Mouse (Mus musculus): ENCODE results near the gene Aox1. TPM values are rescaled to one million over a fixed set of nuclear protein-coding genes. Genes with fewer than 3 reads are reported as not detected.

The Aox1 gene
- polyA plus RNA-seq, 1 experiment from 2014 or later = 0.10 TPM

DNA sequence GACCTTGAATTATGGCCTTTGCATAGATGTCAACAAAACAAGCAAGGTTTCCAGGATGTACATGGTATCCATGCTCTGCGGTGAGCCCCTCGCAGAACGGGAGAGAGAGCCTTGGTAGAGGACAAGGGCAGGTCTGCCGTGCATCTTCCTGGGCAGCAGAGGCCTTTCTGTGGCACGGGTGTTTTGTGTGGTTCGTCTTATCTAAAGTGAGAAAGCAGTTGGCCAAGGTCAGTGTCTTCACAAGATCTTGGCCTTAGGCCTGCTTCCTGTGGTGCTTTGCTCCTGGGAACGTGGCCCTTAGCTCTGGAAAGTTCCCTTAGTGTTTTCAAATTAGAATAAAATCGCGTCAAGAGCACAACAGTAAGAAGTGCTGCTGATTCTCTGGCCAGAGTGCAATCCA is 41.3 kb downstream of the Aox1 start:
- Histone ChIP-seq H3K27ac (no peak overlapping the region), H3K9ac (no peak overlapping the region), H3K4me1 (no peaks in the 10 kb centered on the region), H3K4me2 (no peak overlapping the region), H3K27me3 (no peaks in the 10 kb centered on the region), H3K4me3 (replicated peaks) (no peak overlapping the region), H3K9me3 (no peaks in the 10 kb centered on the region), H3K36me3 (replicated peaks) (no peaks in the 10 kb centered on the region)
- 85% methylated on average over 9 of the region's 9 CpGs for WGBS
- ATAC-seq (ENCODE audit: low FRiP score) = no peak

DNA sequence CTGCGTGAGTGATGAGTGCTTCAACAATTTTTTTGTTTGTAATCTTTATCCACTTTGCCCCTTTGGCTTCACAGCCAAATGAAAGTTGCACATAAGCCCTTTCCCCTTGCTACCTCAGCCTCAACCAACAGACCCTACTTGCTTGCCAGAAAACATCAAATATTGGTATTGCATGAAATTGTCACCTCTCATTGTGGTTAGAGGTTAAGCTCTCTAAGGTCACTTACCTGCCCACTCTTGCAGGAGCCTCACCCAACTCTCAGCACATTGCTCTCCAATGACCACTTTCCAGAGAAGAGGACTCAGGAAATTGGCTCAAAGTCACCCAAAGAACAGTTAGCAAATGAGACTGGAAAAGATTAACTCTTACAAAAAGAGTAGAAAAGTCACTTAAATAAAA is 41.8 kb downstream of the Aox1 start:
- no peak overlapping the region for H3K9ac ChIP-seq
- H3K27ac ChIP-seq = no peak overlapping the region
- no peak overlapping the region for H3K4me2 ChIP-seq
- ATAC-seq (ENCODE audit: low FRiP score) = no peak
- H3K4me1 ChIP-seq = no peaks in the 10 kb centered on the region
- no peaks in the 10 kb centered on the region for H3K27me3 ChIP-seq
- 91% methylated on average over 1 of the region's 1 CpGs for WGBS
- no peak overlapping the region for H3K4me3 ChIP-seq (replicated peaks)
- no peaks in the 10 kb centered on the region for H3K36me3 ChIP-seq (replicated peaks)
- H3K9me3 ChIP-seq = no peaks in the 10 kb centered on the region

DNA sequence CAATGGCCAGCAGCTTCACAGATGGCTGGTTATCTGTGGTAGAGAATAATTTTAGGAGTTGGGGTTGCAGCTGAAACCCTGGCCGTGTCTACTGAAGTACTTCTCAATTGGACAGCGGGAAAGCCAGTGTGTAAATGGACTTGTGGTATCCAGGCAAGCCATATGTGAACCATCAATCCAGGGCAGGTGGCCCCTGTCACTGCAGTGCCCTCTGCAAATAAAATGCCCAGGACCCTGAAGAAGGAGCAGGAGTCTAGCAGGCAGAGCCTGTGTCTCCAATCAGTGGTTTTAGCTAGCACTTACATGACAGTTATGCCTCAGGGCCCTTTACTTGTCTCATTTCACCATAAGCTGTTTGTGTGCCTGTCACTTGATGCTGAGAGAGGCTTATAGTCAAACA is 42.7 kb downstream of the Aox1 start:
- WGBS = 85% methylated on average over 2 of the region's 2 CpGs
- no peak for ATAC-seq (ENCODE audit: low FRiP score)

DNA sequence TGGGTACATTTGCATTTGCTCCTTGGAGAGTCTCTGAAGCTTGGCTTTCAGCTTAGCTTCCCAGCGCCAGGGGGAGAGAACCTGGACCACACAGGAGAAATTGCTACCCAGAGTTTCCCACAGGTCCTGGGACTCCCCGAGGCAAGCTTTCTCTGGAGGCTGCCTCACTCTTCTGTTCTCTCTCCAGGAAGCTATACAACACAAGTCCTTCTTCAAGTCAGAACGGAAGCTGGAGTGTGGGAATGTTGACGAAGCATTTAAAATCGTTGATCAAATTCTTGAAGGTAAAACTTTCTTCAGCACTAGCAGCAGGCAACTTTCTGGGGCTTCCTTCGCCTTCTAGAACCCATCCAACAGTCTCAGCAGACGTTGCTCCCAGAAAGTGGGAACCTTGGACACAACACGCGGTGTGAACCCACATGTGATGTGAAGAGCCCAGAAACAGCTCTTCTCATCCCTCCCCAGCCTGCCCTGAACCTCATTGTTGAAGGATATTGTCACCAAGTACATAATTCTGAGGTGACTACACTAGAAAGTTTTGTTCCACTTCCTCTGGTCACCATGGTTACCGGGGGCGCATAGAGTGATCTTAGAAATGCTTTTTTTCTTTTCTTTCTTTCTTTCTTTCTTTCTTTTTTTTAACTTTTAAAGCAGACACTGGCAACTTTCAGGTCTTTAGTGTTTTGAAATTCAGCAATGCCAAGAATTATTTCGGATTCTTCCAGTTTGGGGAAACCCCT is 43.4 kb downstream of the Aox1 start:
- Histone ChIP-seq H3K4me1 (no peaks in the 10 kb centered on the region), H3K4me2 (no peak overlapping the region), H3K27ac (no peak overlapping the region), H3K9me3 (no peaks in the 10 kb centered on the region), H3K4me3 (replicated peaks) (no peak overlapping the region), H3K27me3 (no peaks in the 10 kb centered on the region), H3K36me3 (replicated peaks) (no peaks in the 10 kb centered on the region), H3K9ac (no peak overlapping the region)
- WGBS = 74% methylated on average over 12 of the region's 12 CpGs
- ATAC-seq (ENCODE audit: low FRiP score) = no peak

More for the DNA sequence above, 42.7 kb downstream of the Aox1 start:
- H3K9ac ChIP-seq = no peak overlapping the region
- H3K9me3 ChIP-seq = no peaks in the 10 kb centered on the region
- no peaks in the 10 kb centered on the region for H3K27me3 ChIP-seq
- no peak overlapping the region for H3K4me3 ChIP-seq (replicated peaks)
- no peak overlapping the region for H3K4me2 ChIP-seq
- no peaks in the 10 kb centered on the region for H3K4me1 ChIP-seq
- H3K27ac ChIP-seq = no peak overlapping the region
- no peaks in the 10 kb centered on the region for H3K36me3 ChIP-seq (replicated peaks)

DNA sequence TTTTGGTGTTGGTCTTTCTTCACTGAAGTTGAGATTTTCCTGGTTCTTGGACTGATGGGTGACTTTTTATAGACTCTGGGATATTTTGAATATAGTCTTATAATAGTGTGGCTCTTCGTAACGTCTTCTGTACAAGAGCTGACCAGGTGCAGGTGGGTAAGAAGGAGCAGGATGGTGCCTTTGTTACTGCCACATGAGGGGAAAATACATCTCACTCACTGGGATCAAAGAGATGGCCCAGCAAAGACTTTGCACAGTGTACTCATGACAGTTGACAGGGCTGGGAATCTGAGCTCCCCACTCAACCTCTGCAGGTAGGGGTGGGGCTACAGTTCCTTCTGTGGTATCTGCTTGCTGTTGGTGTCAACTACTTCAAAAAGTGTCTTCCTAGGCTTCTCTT is 44.5 kb downstream of the Aox1 start:
- Histone ChIP-seq H3K4me1 (no peaks in the 10 kb centered on the region), H3K4me3 (replicated peaks) (no peak overlapping the region), H3K36me3 (replicated peaks) (no peaks in the 10 kb centered on the region), H3K9me3 (no peaks in the 10 kb centered on the region), H3K4me2 (no peak overlapping the region), H3K27ac (no peak overlapping the region), H3K27me3 (no peaks in the 10 kb centered on the region), H3K9ac (no peak overlapping the region)
- 91% methylated on average over 2 of the region's 2 CpGs for WGBS
- no peak for ATAC-seq (ENCODE audit: low FRiP score)

DNA sequence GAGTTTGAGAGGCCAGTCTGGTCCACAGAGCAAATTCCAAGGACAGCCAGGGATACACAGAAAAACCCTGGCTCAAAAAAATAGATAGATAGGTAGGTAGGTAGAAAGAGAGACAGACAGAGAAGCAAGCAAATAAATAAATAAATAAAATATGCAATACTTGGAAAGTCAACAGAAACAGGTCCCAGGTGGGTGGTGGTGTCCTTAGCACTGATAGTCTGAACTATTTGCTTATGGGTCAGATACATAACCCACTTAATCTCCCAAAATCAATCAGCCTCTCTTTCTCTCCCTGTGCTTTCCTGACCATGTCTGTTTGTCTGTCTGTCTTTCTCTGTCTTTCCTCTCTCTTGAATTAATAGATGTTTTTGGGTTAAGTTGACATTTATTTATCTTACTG is 48.2 kb downstream of the Aox1 start:
- Histone ChIP-seq H3K36me3 (replicated peaks) (no peaks in the 10 kb centered on the region), H3K27ac (no peak overlapping the region), H3K9ac (no peak overlapping the region), H3K9me3 (no peaks in the 10 kb centered on the region), H3K4me1 (no peaks in the 10 kb centered on the region), H3K27me3 (no peaks in the 10 kb centered on the region), H3K4me2 (no peak overlapping the region), H3K4me3 (replicated peaks) (no peak overlapping the region)
- no peak for ATAC-seq (ENCODE audit: low FRiP score)

DNA sequence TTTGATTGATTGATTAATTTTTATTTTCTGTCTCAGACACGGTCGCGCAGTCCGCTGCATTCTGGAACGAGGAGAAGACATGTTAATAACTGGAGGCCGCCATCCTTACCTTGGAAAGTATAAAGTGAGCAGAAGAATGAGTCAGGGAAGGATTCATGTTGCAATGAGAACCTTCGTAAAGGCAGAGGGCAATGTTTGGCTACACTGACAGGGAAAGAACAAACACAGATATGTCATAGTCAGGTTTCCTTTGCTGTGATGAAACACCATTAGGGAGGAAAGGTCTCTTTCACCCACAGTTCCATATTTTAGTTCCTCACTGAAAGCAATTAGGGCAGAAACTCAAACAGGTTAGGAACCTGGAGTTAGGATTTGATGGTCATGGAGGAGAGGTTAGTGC is 48.7 kb downstream of the Aox1 start:
- Histone ChIP-seq H3K27me3 (no peaks in the 10 kb centered on the region), H3K9ac (no peak overlapping the region), H3K4me2 (no peak overlapping the region), H3K36me3 (replicated peaks) (no peaks in the 10 kb centered on the region), H3K9me3 (no peaks in the 10 kb centered on the region), H3K27ac (no peak overlapping the region), H3K4me1 (no peaks in the 10 kb centered on the region), H3K4me3 (replicated peaks) (no peak overlapping the region)
- no peak for ATAC-seq (ENCODE audit: low FRiP score)
- 95% methylated on average over 7 of the region's 7 CpGs for WGBS

DNA sequence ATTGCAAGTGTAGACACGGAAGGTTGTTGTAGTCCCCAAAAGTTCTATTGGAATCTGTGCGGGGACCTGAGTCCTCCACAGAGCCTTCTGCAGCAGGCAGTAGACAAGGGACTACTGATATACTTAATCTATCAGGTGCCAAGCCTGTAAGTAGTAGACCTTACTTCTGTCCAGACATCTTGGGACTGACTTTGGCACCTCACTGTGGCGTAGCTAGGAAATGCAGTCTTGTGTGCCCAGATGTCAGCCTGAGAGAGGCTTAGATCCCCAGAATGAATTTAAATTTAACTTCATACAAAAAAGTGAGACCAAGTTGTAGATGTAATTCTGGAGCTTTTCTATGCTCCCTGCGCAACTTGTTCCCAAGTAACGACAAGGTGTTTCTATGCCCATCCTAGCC is 50.0 kb downstream of the Aox1 start:
- no peak for ATAC-seq (ENCODE audit: low FRiP score)

DNA sequence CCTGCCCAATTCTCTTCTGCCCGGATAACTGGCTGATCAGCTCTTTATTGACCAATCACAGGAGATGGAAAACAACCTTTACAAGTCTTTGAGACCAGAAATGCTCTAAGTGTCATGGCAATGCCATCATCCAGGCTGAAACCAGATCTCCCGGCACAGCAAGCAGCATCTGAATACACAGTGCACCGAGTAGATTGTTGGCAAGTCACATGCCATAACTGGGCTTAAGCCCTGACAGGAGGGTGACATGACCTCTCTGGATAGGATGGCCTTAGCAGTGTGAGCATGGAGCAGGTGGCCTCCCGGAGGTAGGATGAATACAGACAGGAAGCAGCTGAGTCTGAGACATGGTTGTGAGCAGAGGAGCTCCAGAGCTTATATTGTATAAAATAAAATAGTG is 50.7 kb downstream of the Aox1 start:
- H3K9me3 ChIP-seq = no peaks in the 10 kb centered on the region
- WGBS = 85% methylated on average over 4 of the region's 4 CpGs
- H3K27ac ChIP-seq = no peak overlapping the region
- no peak overlapping the region for H3K4me3 ChIP-seq (replicated peaks)
- no peak for ATAC-seq (ENCODE audit: low FRiP score)
- H3K4me2 ChIP-seq = no peak overlapping the region
- no peaks in the 10 kb centered on the region for H3K4me1 ChIP-seq
- no peak overlapping the region for H3K9ac ChIP-seq
- no peaks in the 10 kb centered on the region for H3K27me3 ChIP-seq
- no peaks in the 10 kb centered on the region for H3K36me3 ChIP-seq (replicated peaks)

More for the DNA sequence above, 50.0 kb downstream of the Aox1 start:
- H3K27me3 ChIP-seq = no peaks in the 10 kb centered on the region
- H3K9me3 ChIP-seq = no peaks in the 10 kb centered on the region
- WGBS = 90% methylated on average over 5 of the region's 5 CpGs
- H3K4me2 ChIP-seq = no peak overlapping the region
- no peaks in the 10 kb centered on the region for H3K36me3 ChIP-seq (replicated peaks)
- no peaks in the 10 kb centered on the region for H3K4me1 ChIP-seq
- no peak overlapping the region for H3K9ac ChIP-seq
- no peak overlapping the region for H3K27ac ChIP-seq
- no peak overlapping the region for H3K4me3 ChIP-seq (replicated peaks)

DNA sequence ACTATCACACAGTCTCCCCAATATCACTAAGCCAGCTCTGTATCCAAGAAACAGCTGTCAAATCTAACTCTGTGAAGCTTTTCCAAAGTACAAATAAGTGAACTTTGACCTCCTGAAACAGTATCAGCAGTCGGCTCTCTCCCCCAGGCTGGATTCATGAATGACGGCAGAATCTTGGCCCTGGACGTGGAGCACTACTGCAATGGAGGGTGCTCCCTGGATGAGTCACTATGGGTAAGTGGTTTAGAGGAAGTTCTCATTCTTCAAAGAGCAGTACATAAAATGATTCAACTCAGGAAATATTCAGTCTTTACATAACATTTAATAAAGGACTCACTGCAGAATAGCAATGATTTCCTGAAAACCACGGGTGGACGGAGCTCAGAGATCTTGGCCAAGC is 51.6 kb downstream of the Aox1 start:
- H3K4me2 ChIP-seq = no peak overlapping the region
- H3K27ac ChIP-seq = no peak overlapping the region
- 89% methylated on average over 5 of the region's 5 CpGs for WGBS
- H3K36me3 ChIP-seq (replicated peaks) = no peaks in the 10 kb centered on the region
- no peak overlapping the region for H3K4me3 ChIP-seq (replicated peaks)
- no peaks in the 10 kb centered on the region for H3K27me3 ChIP-seq
- H3K4me1 ChIP-seq = no peaks in the 10 kb centered on the region
- H3K9ac ChIP-seq = no peak overlapping the region
- no peaks in the 10 kb centered on the region for H3K9me3 ChIP-seq
- ATAC-seq (ENCODE audit: low FRiP score) = no peak

DNA sequence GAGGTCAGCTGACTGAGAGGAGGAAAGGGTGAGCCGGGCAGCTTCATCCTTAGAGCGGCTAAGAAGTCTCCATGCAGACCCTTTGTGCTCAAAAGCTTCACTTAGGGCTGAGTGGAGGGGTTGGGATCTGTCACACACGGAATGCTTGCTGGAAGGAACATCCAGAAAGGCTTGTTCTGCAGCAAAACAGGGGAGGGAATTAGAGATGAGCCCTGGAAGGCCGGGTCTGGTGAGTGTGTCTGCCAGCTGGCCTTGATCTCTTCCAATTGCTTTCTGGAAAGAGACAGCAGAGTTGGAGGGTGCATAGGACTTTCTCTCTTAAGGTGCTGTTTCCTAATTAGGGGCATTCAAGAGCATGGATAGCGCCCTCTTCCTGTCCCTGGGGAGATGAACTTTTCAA is 59.6 kb downstream of the Aox1 start:
- Histone ChIP-seq H3K4me2 (no peak overlapping the region), H3K4me1 (no peaks in the 10 kb centered on the region), H3K9me3 (no peaks in the 10 kb centered on the region), H3K27me3 (no peaks in the 10 kb centered on the region), H3K4me3 (replicated peaks) (no peak overlapping the region), H3K9ac (no peak overlapping the region), H3K27ac (no peak overlapping the region), H3K36me3 (replicated peaks) (no peaks in the 10 kb centered on the region)
- ATAC-seq (ENCODE audit: low FRiP score) = no peak
- 74% methylated on average over 5 of the region's 5 CpGs for WGBS

DNA sequence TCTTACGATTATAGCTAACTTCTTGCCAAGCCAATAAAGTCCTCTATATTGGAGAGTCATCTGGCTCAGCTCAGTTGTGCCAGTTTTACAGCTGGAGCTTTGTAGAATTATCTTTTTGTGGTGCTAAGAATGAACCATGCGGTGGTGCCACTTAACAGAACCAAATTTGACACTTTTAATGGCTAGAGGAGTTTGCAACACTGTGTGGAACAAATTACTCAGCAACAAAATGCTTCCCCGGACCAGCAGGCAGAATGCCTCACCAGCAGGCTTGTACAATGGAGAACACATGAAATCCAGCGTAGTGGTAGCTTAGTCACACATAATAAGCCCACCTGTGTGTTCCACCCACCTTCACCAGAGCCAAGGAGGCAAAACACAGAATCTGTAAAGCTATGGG is 60.5 kb downstream of the Aox1 start:
- Histone ChIP-seq H3K9me3 (no peaks in the 10 kb centered on the region), H3K27ac (no peak overlapping the region), H3K4me1 (no peaks in the 10 kb centered on the region), H3K4me3 (replicated peaks) (no peak overlapping the region), H3K4me2 (no peak overlapping the region), H3K9ac (no peak overlapping the region), H3K36me3 (replicated peaks) (no peaks in the 10 kb centered on the region), H3K27me3 (no peaks in the 10 kb centered on the region)
- no peak for ATAC-seq (ENCODE audit: low FRiP score)
- 87% methylated on average over 4 of the region's 4 CpGs for WGBS

DNA sequence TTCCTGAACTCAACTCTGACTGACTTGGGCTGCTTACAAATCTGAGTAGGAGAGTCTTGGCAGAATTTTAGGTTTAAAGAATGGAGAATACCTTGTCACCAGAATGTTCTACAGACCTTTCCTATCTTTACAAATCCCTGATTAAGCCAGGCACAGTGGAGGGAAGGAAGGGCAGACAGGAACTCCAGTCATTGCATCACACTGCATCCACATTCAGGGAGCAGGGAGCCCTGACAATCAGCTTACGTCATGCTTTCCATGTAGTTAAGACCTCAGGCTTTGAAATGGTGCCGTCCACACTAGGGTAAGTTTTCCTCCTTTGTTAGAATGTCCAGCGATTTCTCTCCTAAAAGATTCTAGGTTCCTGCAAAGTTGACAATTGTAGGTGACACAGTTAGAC is 61.5 kb downstream of the Aox1 start:
- Histone ChIP-seq H3K9ac (no peak overlapping the region), H3K27me3 (no peaks in the 10 kb centered on the region), H3K4me1 (no peaks in the 10 kb centered on the region), H3K4me2 (no peak overlapping the region), H3K4me3 (replicated peaks) (no peak overlapping the region), H3K36me3 (replicated peaks) (no peaks in the 10 kb centered on the region), H3K9me3 (no peaks in the 10 kb centered on the region), H3K27ac (no peak overlapping the region)
- no peak for ATAC-seq (ENCODE audit: low FRiP score)
- 74% methylated on average over 3 of the region's 3 CpGs for WGBS

All from forebrain, embryonic 12.5 days (tissue).